Mouse (Mus musculus): Measurements from ENCODE around the gene Crhr1.
"Not testable (repeated sequence)": the region's sequence is repeated elsewhere in the genome, so short reads cannot be mapped to it uniquely, and the experiment has no call there.

Crhr1 gene

GRCm38 (mm10) chr11:104203271-104203670, 70.6 kb downstream of the Crhr1 start:
- no peak for DNase-seq

DNA sequence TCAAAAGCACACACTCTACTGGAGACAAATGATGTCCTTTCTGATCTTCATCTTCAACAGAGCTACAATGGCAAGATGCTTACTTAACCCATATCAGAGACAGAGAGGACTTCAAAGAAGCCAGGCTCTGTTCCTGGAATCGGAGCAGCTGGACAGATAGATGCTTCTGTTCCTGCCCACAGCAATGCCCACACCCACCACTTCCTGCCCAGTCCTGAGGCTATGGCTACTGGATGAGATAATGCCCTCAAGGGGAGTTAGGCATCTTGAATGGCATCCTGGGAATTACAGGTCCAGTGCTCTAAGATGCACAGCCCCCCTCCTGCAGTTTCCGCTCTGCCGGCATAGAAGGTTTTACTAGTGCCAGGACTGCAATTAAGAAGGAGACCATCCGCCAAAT, 73.9 kb downstream of the Crhr1 start:
- no peak for DNase-seq

DNA sequence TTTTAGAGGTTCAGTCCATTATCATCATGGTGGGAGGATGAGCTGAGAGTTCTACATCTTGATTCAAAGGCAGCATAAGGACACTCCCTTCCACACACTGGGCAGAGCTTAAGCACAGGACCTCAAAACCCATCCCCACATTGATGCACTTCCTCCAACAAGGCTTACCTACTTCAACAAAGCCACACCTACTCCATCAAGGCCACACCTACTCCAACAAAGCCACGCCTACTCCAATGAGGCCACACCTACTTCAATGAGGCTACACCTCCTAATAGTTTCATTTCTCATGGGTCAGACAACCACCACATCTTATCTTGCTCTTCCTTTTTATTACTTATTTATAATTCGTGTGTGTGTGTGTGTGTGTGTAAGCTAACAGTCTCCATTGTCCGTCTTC, 76.4 kb downstream of the Crhr1 start:
- DNase-seq, result no peak

DNA sequence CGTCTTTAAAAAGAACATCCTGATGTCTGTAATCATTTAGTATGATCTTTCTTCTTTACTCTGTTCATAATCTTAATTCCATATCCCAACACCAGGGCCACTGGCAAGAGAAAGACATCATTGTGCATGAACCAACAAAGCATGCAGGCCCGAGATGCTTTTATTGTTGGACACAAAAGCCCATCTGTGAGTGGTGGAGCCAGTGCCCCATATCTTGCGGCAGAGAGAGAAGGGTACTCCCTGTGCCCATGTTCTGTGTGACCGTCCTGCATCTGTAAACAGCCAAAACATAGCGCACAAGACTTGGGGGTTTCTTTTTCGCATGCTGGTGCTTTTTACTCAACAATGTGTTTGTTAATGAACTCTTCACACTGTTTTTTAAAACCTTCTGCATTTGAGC, 78.6 kb downstream of the Crhr1 start:
- DNase-seq, result no peak

DNA sequence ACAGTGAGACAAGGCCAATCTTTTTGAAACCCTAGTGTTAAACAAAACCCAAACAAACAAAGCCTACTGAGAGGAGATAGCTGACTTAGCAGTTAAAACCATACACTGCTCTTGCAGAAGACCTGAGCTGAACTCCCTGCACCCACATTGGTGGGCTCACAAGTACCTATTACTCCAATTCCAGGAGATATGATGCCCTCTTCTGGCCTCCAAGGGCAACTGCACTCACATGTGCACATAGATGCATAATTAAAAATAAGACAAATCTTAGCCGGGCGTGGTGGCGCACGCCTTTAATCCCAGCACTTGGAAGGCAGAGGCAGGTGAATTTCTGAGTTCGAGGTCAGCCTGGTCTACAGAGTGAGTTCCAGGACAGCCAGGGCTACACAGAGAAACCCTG, 81.5 kb downstream of the Crhr1 start:
- not testable (repeated sequence) for DNase-seq

GRCm38 (mm10) chr11:104218075-104218474, 85.4 kb downstream of the Crhr1 start:
- no peak for DNase-seq

GRCm38 (mm10) chr11:104220291-104220690, 87.6 kb downstream of the Crhr1 start:
- no peak for DNase-seq

- no peak for DNase-seq
These were observed 89.1 kb downstream of the Crhr1 start for GRCm38 (mm10) chr11:104221751-104222150.

GRCm38 (mm10) chr11:104223301-104223700, 90.6 kb downstream of the Crhr1 start:
- no peak for DNase-seq
